Mouse (Mus musculus): ENCODE measurements around the gene Mslnl. TPM values are rescaled to one million over a fixed set of nuclear protein-coding genes. Genes with fewer than 3 reads are reported as not detected.

The Mslnl gene
- polyA plus RNA-seq, 1 experiment from 2014 or later: not detected

GRCm38 (mm10) chr17:25783861-25784574 is 48.2 kb downstream of the Mslnl start:
- H3K27me3 ChIP-seq (ENCODE audit: control insufficient read depth, insufficient read depth, low read length): no peaks in the 10 kb centered on the region
- H3K4me2 ChIP-seq (ENCODE audit: low read depth, severe bottlenecking): peak overlapping the region; percentile 85
- H3K9me3 ChIP-seq (ENCODE audit: control insufficient read depth, low read length): no peaks in the 10 kb centered on the region
- WGBS: 82% methylated on average over 15 of the region's 15 CpGs
- peak overlapping the region; percentile 30; the same call in 1 of the 2 replicates for H3K27ac ChIP-seq (replicated peaks; ENCODE audit: low read depth, low read length)
- peaks cover 22% of the 10 kb centered on the region for H3K4me1 ChIP-seq (ENCODE audit: control insufficient read depth, insufficient read depth, low read length)
- DNase-seq (ENCODE audit: low spot score) (no peak), ATAC-seq (ENCODE audit: insufficient number of reproducible peaks, low FRiP score, low TSS enrichment, low read depth) (no peak; the same call in 1 of the 2 replicates)
- peaks cover 29% of the 10 kb centered on the region for H3K36me3 ChIP-seq (ENCODE audit: control insufficient read depth, insufficient read depth, low read length)
- peak overlapping the region; percentile 64 for H3K9ac ChIP-seq (ENCODE audit: low read length)
- H3K4me3 ChIP-seq (ENCODE audit: low read depth, low read length): peak overlapping the region; percentile 76

- Histone ChIP-seq H3K27ac (replicated peaks; ENCODE audit: low read depth, low read length) (peak within 1 kb of the TSS; percentile 87), H3K36me3 (ENCODE audit: control insufficient read depth, insufficient read depth, low read length) (peaks cover 32% of the 10 kb centered on the region), H3K9ac (ENCODE audit: low read length) (peak within 1 kb of the TSS; percentile 64), H3K4me1 (ENCODE audit: control insufficient read depth, insufficient read depth, low read length) (peaks cover 22% of the 10 kb centered on the region), H3K27me3 (ENCODE audit: control insufficient read depth, insufficient read depth, low read length) (no peaks in the 10 kb centered on the region), H3K4me2 (ENCODE audit: low read depth, severe bottlenecking) (peak within 1 kb of the TSS; percentile 85), H3K4me3 (ENCODE audit: low read depth, low read length) (peak within 1 kb of the TSS; percentile 76), H3K9me3 (ENCODE audit: control insufficient read depth, low read length) (no peaks in the 10 kb centered on the region)
- ATAC-seq (ENCODE audit: insufficient number of reproducible peaks, low FRiP score, low TSS enrichment, low read depth) (peak; percentile 76), DNase-seq (ENCODE audit: low spot score) (peak; percentile 99)
- WGBS: under 1% methylated on average over 23 of the region's 23 CpGs
These were observed 49.5 kb downstream of the Mslnl start, which contains the start of gene Haghl for GRCm38 (mm10) chr17:25785281-25785745. TSS of gene Haghl (minus strand) at chr17:25785673.

- peak within 1 kb of the TSS; percentile 76 for H3K4me3 ChIP-seq (ENCODE audit: low read depth, low read length)
- H3K4me1 ChIP-seq (ENCODE audit: control insufficient read depth, insufficient read depth, low read length): peaks cover 24% of the 10 kb centered on the region
- H3K27ac ChIP-seq (replicated peaks; ENCODE audit: low read depth, low read length): peak within 1 kb of the TSS; percentile 87
- no peaks in the 10 kb centered on the region for H3K9me3 ChIP-seq (ENCODE audit: control insufficient read depth, low read length)
- 86% methylated on average over 3 of the region's 3 CpGs for WGBS
- DNase-seq (ENCODE audit: low spot score) (no peak), ATAC-seq (ENCODE audit: insufficient number of reproducible peaks, low FRiP score, low TSS enrichment, low read depth) (no peak)
- H3K27me3 ChIP-seq (ENCODE audit: control insufficient read depth, insufficient read depth, low read length): no peaks in the 10 kb centered on the region
- H3K36me3 ChIP-seq (ENCODE audit: control insufficient read depth, insufficient read depth, low read length): peaks cover 29% of the 10 kb centered on the region
- H3K9ac ChIP-seq (ENCODE audit: low read length): peak within 1 kb of the TSS; percentile 64
- peak within 1 kb of the TSS; percentile 85 for H3K4me2 ChIP-seq (ENCODE audit: low read depth, severe bottlenecking)
These were observed 50.4 kb downstream of the Mslnl start, which contains the start of gene Ccdc78 for GRCm38 (mm10) chr17:25786280-25786679. TSS of gene Ccdc78 (plus strand) at chr17:25786580.

DNA sequence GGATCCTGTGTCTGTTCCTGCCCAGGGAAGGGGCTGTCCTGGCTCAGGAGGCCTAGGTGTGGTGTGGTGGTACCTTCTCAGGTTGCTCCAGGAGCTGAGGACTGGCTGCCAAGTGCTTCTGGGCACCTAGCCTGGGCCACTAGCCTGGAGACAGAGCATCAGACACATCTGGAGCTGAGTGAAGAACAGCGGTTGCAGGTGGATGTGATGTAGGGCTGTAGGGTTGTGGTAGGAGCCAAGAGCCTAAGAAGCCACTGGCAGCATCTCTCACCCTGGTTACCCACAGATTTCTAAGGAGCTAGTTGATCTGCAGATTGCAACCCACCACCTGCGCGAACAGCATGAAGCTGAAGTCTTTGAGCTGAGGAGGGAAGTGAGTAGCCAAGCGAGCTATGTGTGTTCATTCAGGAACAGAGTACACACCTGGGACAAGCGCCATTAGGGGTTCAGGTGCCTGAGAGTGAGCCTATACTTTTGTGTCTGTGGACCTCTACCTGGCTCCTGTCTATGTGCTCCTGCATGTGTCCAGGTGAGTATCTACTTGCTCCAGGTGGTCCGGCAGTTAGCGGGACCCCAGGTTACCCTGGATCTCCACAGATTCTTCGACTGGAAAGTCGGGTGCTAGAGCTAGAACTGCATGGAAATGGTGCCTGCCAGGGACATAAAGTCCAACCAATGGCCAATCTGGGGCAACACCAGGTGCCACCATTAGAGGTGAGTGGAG is 51.1 kb downstream of the Mslnl start:
- WGBS: 92% methylated on average over 9 of the region's 9 CpGs
- H3K27ac ChIP-seq (replicated peaks; ENCODE audit: low read depth, low read length): no peak overlapping the region
- no peak overlapping the region for H3K9ac ChIP-seq (ENCODE audit: low read length)
- H3K27me3 ChIP-seq (ENCODE audit: control insufficient read depth, insufficient read depth, low read length): no peaks in the 10 kb centered on the region
- no peak for DNase-seq (ENCODE audit: low spot score)
- H3K36me3 ChIP-seq (ENCODE audit: control insufficient read depth, insufficient read depth, low read length): peaks cover 27% of the 10 kb centered on the region
- no peaks in the 10 kb centered on the region for H3K9me3 ChIP-seq (ENCODE audit: control insufficient read depth, low read length)
- peaks cover 27% of the 10 kb centered on the region for H3K4me1 ChIP-seq (ENCODE audit: control insufficient read depth, insufficient read depth, low read length)
- no peak overlapping the region; the same call in 1 of the 2 replicates for H3K4me2 ChIP-seq (ENCODE audit: low read depth, severe bottlenecking)
- no peak overlapping the region for H3K4me3 ChIP-seq (ENCODE audit: low read depth, low read length)
- no peak for ATAC-seq (ENCODE audit: insufficient number of reproducible peaks, low FRiP score, low TSS enrichment, low read depth)

DNA sequence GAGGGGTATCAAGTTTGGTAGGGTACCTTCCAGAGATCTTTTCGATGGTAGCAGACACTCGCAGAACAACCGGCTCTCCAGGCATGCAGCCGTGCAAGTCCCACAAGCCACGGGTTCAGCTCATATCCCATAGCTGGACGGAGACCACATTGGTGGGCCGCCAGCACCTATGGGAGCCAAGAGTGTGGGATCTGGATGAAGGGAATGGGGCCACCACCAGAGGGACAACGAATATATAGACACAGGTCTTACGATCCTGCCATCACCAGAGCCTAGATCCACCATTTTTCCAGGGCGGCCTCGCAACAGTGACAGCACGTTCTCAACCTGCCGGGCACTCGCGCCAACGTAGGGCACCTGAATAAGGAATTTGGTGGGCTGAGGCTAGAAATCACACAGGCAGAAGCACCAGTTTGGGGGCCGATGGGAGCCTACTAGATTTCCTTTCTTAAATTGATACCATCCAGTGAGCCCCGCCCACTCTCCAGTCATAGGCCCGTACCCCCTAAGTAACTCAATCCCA is 55.5 kb downstream of the Mslnl start:
- DNase-seq (ENCODE audit: low spot score): no peak

GRCm38 (mm10) chr17:25791843-25792527 is 56.1 kb downstream of the Mslnl start:
- Histone ChIP-seq H3K27me3 (ENCODE audit: control insufficient read depth, insufficient read depth, low read length) (no peaks in the 10 kb centered on the region), H3K36me3 (ENCODE audit: control insufficient read depth, insufficient read depth, low read length) (0 out of 2 replicates have a peak, but pooled peaks cover 11% of the 10 kb centered on the region), H3K9ac (ENCODE audit: low read length) (peak overlapping the region; percentile 71), H3K4me1 (ENCODE audit: control insufficient read depth, insufficient read depth, low read length) (peaks cover 30% of the 10 kb centered on the region), H3K4me2 (ENCODE audit: low read depth, severe bottlenecking) (peak overlapping the region; percentile 90), H3K4me3 (ENCODE audit: low read depth, low read length) (peak overlapping the region; percentile 66), H3K27ac (replicated peaks; ENCODE audit: low read depth, low read length) (peak overlapping the region; percentile 79), H3K9me3 (ENCODE audit: control insufficient read depth, low read length) (no peaks in the 10 kb centered on the region)
- peak; percentile 26 for ATAC-seq (ENCODE audit: insufficient number of reproducible peaks, low FRiP score, low TSS enrichment, low read depth)
- under 1% methylated on average over 45 of the region's 45 CpGs for WGBS
- DNase-seq (ENCODE audit: low spot score): peak; percentile 91

More for the DNA sequence above, 55.5 kb downstream of the Mslnl start:
- Histone ChIP-seq H3K9me3 (ENCODE audit: control insufficient read depth, low read length) (no peaks in the 10 kb centered on the region), H3K27me3 (ENCODE audit: control insufficient read depth, insufficient read depth, low read length) (no peaks in the 10 kb centered on the region), H3K4me1 (ENCODE audit: control insufficient read depth, insufficient read depth, low read length) (peaks cover 30% of the 10 kb centered on the region), H3K4me2 (ENCODE audit: low read depth, severe bottlenecking) (peak overlapping the region; percentile 90), H3K4me3 (ENCODE audit: low read depth, low read length) (peak overlapping the region; percentile 66), H3K9ac (ENCODE audit: low read length) (peak overlapping the region; percentile 71), H3K36me3 (ENCODE audit: control insufficient read depth, insufficient read depth, low read length) (0 out of 2 replicates have a peak, but pooled peaks cover 11% of the 10 kb centered on the region), H3K27ac (replicated peaks; ENCODE audit: low read depth, low read length) (peak overlapping the region; percentile 79)
- ATAC-seq (ENCODE audit: insufficient number of reproducible peaks, low FRiP score, low TSS enrichment, low read depth): peak; percentile 1; the same call in 1 of the 2 replicates
- 32% methylated on average over 19 of the region's 19 CpGs for WGBS

DNA sequence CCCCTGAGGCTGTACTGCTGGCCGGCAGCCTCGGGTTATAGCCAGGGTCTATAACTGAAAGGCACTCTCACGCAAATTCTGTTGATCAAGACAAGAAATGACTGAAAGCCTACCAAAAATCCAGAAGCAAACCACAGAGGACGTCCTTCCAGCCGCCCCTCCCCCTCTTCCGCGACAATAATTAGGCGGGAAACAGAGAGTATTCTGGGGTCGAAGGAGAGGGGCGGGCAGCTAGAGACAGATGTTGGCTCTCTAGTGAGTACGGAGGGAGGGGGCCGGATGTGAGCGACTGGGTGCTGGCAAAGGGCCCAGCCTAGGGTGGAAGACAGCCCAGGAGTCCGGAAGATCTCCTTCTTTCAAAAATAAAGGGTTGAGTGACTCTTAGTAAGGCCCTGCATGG is 56.8 kb downstream of the Mslnl start, which contains the start of gene Fam173a:
TSS of gene Fam173a (minus strand) at position 287 of the 400 bp plus-strand sequence.
- no peak for ATAC-seq (ENCODE audit: insufficient number of reproducible peaks, low FRiP score, low TSS enrichment, low read depth)
- WGBS: under 1% methylated on average over 14 of the region's 14 CpGs
- peak within 1 kb of the TSS; percentile 66 for H3K4me3 ChIP-seq (ENCODE audit: low read depth, low read length)
- H3K9ac ChIP-seq (ENCODE audit: low read length): peak within 1 kb of the TSS; percentile 71
- H3K27ac ChIP-seq (replicated peaks; ENCODE audit: low read depth, low read length): peak within 1 kb of the TSS; percentile 79
- no peaks in the 10 kb centered on the region for H3K9me3 ChIP-seq (ENCODE audit: control insufficient read depth, low read length)
- peak; percentile 76 for DNase-seq (ENCODE audit: low spot score)
- H3K36me3 ChIP-seq (ENCODE audit: control insufficient read depth, insufficient read depth, low read length): 0 out of 2 replicates have a peak, but pooled peaks cover 10% of the 10 kb centered on the region
- peaks cover 34% of the 10 kb centered on the region for H3K4me1 ChIP-seq (ENCODE audit: control insufficient read depth, insufficient read depth, low read length)
- peak within 1 kb of the TSS; percentile 90 for H3K4me2 ChIP-seq (ENCODE audit: low read depth, severe bottlenecking)
- no peaks in the 10 kb centered on the region for H3K27me3 ChIP-seq (ENCODE audit: control insufficient read depth, insufficient read depth, low read length)
